In the genomic region with DNA sequence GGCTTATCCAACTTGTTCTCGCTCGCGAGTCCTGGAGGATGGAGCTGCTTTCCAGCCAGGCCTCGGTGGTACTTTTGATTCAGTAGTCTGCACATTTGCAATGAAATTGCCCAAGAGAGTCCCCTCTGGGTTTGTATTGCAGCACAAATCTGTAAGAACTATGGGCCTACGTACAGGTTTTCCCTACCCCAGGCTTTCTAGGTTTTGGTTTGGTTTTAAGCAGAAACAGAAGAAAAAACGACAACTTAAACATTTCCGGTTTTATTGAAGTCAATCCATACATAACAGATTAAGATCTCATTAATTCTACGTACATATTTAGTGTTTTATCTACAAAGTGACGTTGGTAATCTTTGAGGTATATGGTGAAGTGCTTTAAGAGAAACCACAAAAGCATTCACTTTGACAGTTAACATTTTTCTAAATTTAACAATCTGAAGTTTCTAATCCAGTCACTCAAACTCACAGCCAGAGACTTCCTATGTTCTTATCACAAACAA, we compare ENCODE assay signal across 8 mouse cellular contexts. TPM values are rescaled to one million over a fixed set of nuclear protein-coding genes. Genes with fewer than 3 reads are reported as not detected.
DNase-seq lines count a peak whose midpoint lies in the region; ATAC-seq and TF ChIP-seq lines count a peak whose summit lies in the region.

No protein-coding gene starts in this region.

- H3K27me3 ChIP-seq in kidney, embryonic 15.5 days = peaks cover 23% of the 10 kb centered on the region
- H3K27me3 ChIP-seq in heart, postnatal 0 days (ENCODE audit: control insufficient read depth, insufficient read depth, low read length) = peaks cover 6% of the 10 kb centered on the region; the same call in 1 of the 2 replicates
- H3K27me3 ChIP-seq in midbrain, embryonic 11.5 days (ENCODE audit: control insufficient read depth, insufficient read depth, low read length) = peaks cover 11% of the 10 kb centered on the region

- TF ChIP-seq POLR2A in bone marrow, adult 2 months (IDR thresholded peaks at IDR 0.05; ENCODE audit: borderline replicate concordance, control insufficient read depth, low read depth, low read length) = no peak

- 30% methylated on average over 9 of the region's 9 CpGs for WGBS in kidney, embryonic 15.5 days
- WGBS in bone marrow, adult 2 months = 7% methylated on average over 9 of the region's 9 CpGs
- 31% methylated on average over 9 of the region's 9 CpGs for WGBS in heart, postnatal 0 days
- WGBS in midbrain, embryonic 11.5 days = 28% methylated on average over 9 of the region's 9 CpGs

- no peak for DNase-seq in kidney, postnatal 36 days
- DNase-seq in heart, postnatal 0 days (ENCODE audit: low spot score) = peak; percentile 10
- DNase-seq in midbrain, embryonic 11.5 days (ENCODE audit: low spot score, missing footprints) = peak; percentile 89
- DNase-seq in left cerebral cortex, postnatal 14 days (ENCODE audit: low spot score in 2 of 2) = no peak
- DNase-seq in frontal cortex, postnatal 10 days (ENCODE audit: low spot score in 2 of 2) = no peak

- H3K4me3 ChIP-seq in kidney, embryonic 15.5 days (replicated peaks) = peak overlapping the region; percentile 65
- H3K4me3 ChIP-seq in bone marrow, adult 2 months (replicated peaks; ENCODE audit: control insufficient read depth, low read depth, low read length) = peak overlapping the region; percentile 53
- peak overlapping the region; percentile 62 for H3K4me3 ChIP-seq in heart, postnatal 0 days (ENCODE audit: low read depth, low read length)
- peak overlapping the region; percentile 67 for H3K4me3 ChIP-seq in midbrain, embryonic 11.5 days (ENCODE audit: low read depth, low read length)

- TF ChIP-seq CTCF in bone marrow, adult 2 months (IDR thresholded peaks at IDR 0.05; ENCODE audit: control insufficient read depth, insufficient read depth, low read length) = no peak
- no peak for TF ChIP-seq CTCF in heart, postnatal 0 days (IDR thresholded peaks at IDR 0.05; ENCODE audit: low read depth)

- H3K9me3 ChIP-seq in kidney, embryonic 15.5 days (replicated peaks) = no peaks in the 10 kb centered on the region
- no peaks in the 10 kb centered on the region for H3K9me3 ChIP-seq in heart, postnatal 0 days (replicated peaks; ENCODE audit: control insufficient read depth, low read length)
- H3K9me3 ChIP-seq in midbrain, embryonic 11.5 days (ENCODE audit: control insufficient read depth, low read length) = no peaks in the 10 kb centered on the region

- intact Hi-C loops in left cerebral cortex, postnatal 14 days (cut with DNase I) = no loop called here

- peaks cover 9% of the 10 kb centered on the region for H3K4me1 ChIP-seq in kidney, embryonic 15.5 days
- no peaks in the 10 kb centered on the region for H3K4me1 ChIP-seq in bone marrow, adult 2 months (ENCODE audit: control insufficient read depth, insufficient read depth, low read length)
- 0 out of 2 replicates have a peak, but pooled peaks cover 5% of the 10 kb centered on the region for H3K4me1 ChIP-seq in heart, postnatal 0 days (ENCODE audit: control insufficient read depth, insufficient read depth)
- H3K4me1 ChIP-seq in midbrain, embryonic 11.5 days (ENCODE audit: control insufficient read depth, insufficient read depth, low read length) = peaks cover 8% of the 10 kb centered on the region; the same call in 1 of the 2 replicates

- no peak for ATAC-seq in kidney, embryonic 15.5 days (replicated peaks; ENCODE audit: low FRiP score)
- ATAC-seq in heart, postnatal 0 days (ENCODE audit: insufficient read depth, low read depth) = no peak
- no peak for ATAC-seq in midbrain, embryonic 11.5 days (ENCODE audit: low FRiP score)
- ATAC-seq in megakaryocyte-erythroid progenitor cell, adult 5-6 weeks (replicated peaks; ENCODE audit: low FRiP score, low TSS enrichment, poor library complexity, severe bottlenecking) = no peak; the same call in 1 of the 2 replicates

- no peak overlapping the region for H3K27ac ChIP-seq in kidney, embryonic 15.5 days
- no peak overlapping the region; the same call in 1 of the 2 replicates for H3K27ac ChIP-seq in bone marrow, adult 2 months (ENCODE audit: control insufficient read depth, insufficient read depth, low read depth, low read length, poor library complexity)
- no peak overlapping the region for H3K27ac ChIP-seq in heart, postnatal 0 days (ENCODE audit: low read depth)
- H3K27ac ChIP-seq in midbrain, embryonic 11.5 days (ENCODE audit: low read depth, low read length) = no peak overlapping the region

- no peaks in the 10 kb centered on the region for H3K36me3 ChIP-seq in kidney, embryonic 15.5 days
- no peaks in the 10 kb centered on the region for H3K36me3 ChIP-seq in heart, postnatal 0 days (replicated peaks; ENCODE audit: control insufficient read depth, insufficient read depth, low read length)
- no peaks in the 10 kb centered on the region for H3K36me3 ChIP-seq in midbrain, embryonic 11.5 days (ENCODE audit: control insufficient read depth, insufficient read depth, low read length)

- peak overlapping the region; percentile 52 for H3K9ac ChIP-seq in kidney, embryonic 15.5 days
- peak overlapping the region; percentile 47 for H3K9ac ChIP-seq in heart, postnatal 0 days (replicated peaks; ENCODE audit: low read depth, low read length)
- H3K9ac ChIP-seq in midbrain, embryonic 11.5 days (ENCODE audit: low read length) = peak overlapping the region; percentile 59

- peak overlapping the region; percentile 97 for H3K4me2 ChIP-seq in kidney, embryonic 15.5 days
- peak overlapping the region; percentile 98 for H3K4me2 ChIP-seq in heart, postnatal 0 days (ENCODE audit: low read depth, low read length)
- H3K4me2 ChIP-seq in midbrain, embryonic 11.5 days = peak overlapping the region; percentile 100

- TF ChIP-seq EP300 in heart, postnatal 0 days (IDR thresholded peaks at IDR 0.05; ENCODE audit: low read depth) = no peak

RNA-seq across cellular contexts. Expression of a gene that starts 0.6 kb away (rescaled TPM):
- 1.7 and 1.9 TPM in 2 replicates for polyA plus RNA-seq in kidney, embryonic 15.5 days (2015; fragmentation: Nextera tagmentation; extraction: Ambion mirVana)
- 0.92 and 1.5 TPM in 2 replicates for polyA plus RNA-seq in bone marrow, adult 2 months (2011; ENCODE audit: insufficient read depth, insufficient read length, low replicate concordance, missing spikeins)
- 0.46 and 0.58 TPM in 2 replicates for total RNA-seq in heart, postnatal 0 days (2014; rRNA removed; ENCODE audit: low replicate concordance)
- 0.59 and 0.72 TPM in 2 replicates for polyA plus RNA-seq in heart, postnatal 0 days (2015; fragmentation: Nextera tagmentation; extraction: Ambion mirVana)
- 0.20 and 0.46 TPM in 2 replicates for polyA plus RNA-seq in midbrain, embryonic 11.5 days (2014; fragmentation: Nextera tagmentation; extraction: Ambion mirVana)
- 10 to 100 TPM; 36.1 to 37.1 TPM for total RNA-seq in left cerebral cortex, postnatal 14 days (2021)
- 0.87 and 3.0 TPM in 2 replicates for total RNA-seq in megakaryocyte-erythroid progenitor cell, adult 5-6 weeks (2014; fragmentation: Nextera tagmentation)
- 0.80 and 1.6 TPM in 2 replicates for total RNA-seq in megakaryocyte-erythroid progenitor cell, adult 5-6 weeks (2017)

RNA-seq across cellular contexts. Expression of a gene that starts 53.6 kb away (rescaled TPM):
- 30.3 and 34.5 TPM in 2 replicates for polyA plus RNA-seq in kidney, embryonic 15.5 days (2015; fragmentation: Nextera tagmentation; extraction: Ambion mirVana)
- polyA plus RNA-seq in bone marrow, adult 2 months (2011; ENCODE audit: insufficient read depth, insufficient read length, low replicate concordance, missing spikeins) = 5.4 and 11.4 TPM in 2 replicates
- 10.6 and 30.0 TPM in 2 replicates for total RNA-seq in heart, postnatal 0 days (2014; rRNA removed; ENCODE audit: low replicate concordance)
- polyA plus RNA-seq in heart, postnatal 0 days (2015; fragmentation: Nextera tagmentation; extraction: Ambion mirVana) = 8.7 and 9.5 TPM in 2 replicates
- polyA plus RNA-seq in midbrain, embryonic 11.5 days (2014; fragmentation: Nextera tagmentation; extraction: Ambion mirVana) = 39.4 and 39.9 TPM in 2 replicates
- 10 to 100 TPM; 24.5 to 29.6 TPM for total RNA-seq in left cerebral cortex, postnatal 14 days (2021)
- 27.8 and 34.7 TPM in 2 replicates for total RNA-seq in megakaryocyte-erythroid progenitor cell, adult 5-6 weeks (2014; fragmentation: Nextera tagmentation)
- 59.7 and 76.6 TPM in 2 replicates for total RNA-seq in megakaryocyte-erythroid progenitor cell, adult 5-6 weeks (2017)

Comparison
In these comparisons a context has a peak if more than half of its experiments do, and no peak if none do; other contexts are left out.
1. DNase-seq: peak in heart, postnatal 0 days (single experiment) and midbrain, embryonic 11.5 days (single experiment); none in kidney, postnatal 36 days (0 of 2), left cerebral cortex, postnatal 14 days (0 of 2) and frontal cortex, postnatal 10 days (0 of 2).
2. Peak in every context shown above with its lines, with median percentiles within 50 percentile points of each other: H3K4me2 ChIP-seq, H3K4me3 ChIP-seq and H3K9ac ChIP-seq.